Comparison of ENCODE assay signal across 8 mouse cellular contexts in genomic region chr12:54489675-54490074, GRCm38 (mm10).
DNase-seq lines count a peak whose midpoint lies in the region; ATAC-seq and TF ChIP-seq lines count a peak whose summit lies in the region.

No protein-coding gene starts in this region.

- DNase-seq in urinary bladder, adult 18-20 months (ENCODE audit: low spot score in 2 of 2): peak; percentile 31 to 55
- no peak for DNase-seq in urinary bladder, postnatal 10 days (ENCODE audit: low spot score)
- DNase-seq in embryonic facial prominence, embryonic 11.5 days (ENCODE audit: low spot score): peak; percentile 85
- DNase-seq in heart, adult 2 months: peak; percentile 75 to 79
- DNase-seq in kidney, adult 18-20 months: peak; percentile 84
- peak; percentile 66 for DNase-seq in left cerebral cortex, postnatal 4 days
- DNase-seq in midbrain, postnatal 0 days (ENCODE audit: low spot score): peak; percentile 84

- no peak for TF ChIP-seq POLR2A in heart, adult 2 months (IDR thresholded peaks at IDR 0.05; ENCODE audit: insufficient read depth, low read depth, low read length)

- no peaks in the 10 kb centered on the region for H3K27me3 ChIP-seq in embryonic facial prominence, embryonic 11.5 days (ENCODE audit: control insufficient read depth, insufficient read depth, low read length)
- no peaks in the 10 kb centered on the region for H3K27me3 ChIP-seq in heart, adult 2 months (ENCODE audit: control insufficient read depth, insufficient read depth, low read length)
- peaks cover 3% of the 10 kb centered on the region; the same call in 1 of the 2 replicates for H3K27me3 ChIP-seq in midbrain, postnatal 0 days (ENCODE audit: insufficient read depth, low read length)
- H3K27me3 ChIP-seq in stomach, embryonic 15.5 days (replicated peaks): no peaks in the 10 kb centered on the region

- no peaks in the 10 kb centered on the region for H3K9me3 ChIP-seq in embryonic facial prominence, embryonic 11.5 days (replicated peaks; ENCODE audit: control insufficient read depth, low read length)
- no peaks in the 10 kb centered on the region for H3K9me3 ChIP-seq in midbrain, postnatal 0 days (ENCODE audit: low read length)
- no peaks in the 10 kb centered on the region for H3K9me3 ChIP-seq in stomach, embryonic 15.5 days

- ATAC-seq in embryonic facial prominence, embryonic 11.5 days (replicated peaks; ENCODE audit: insufficient number of reproducible peaks, low FRiP score, low TSS enrichment, low read depth): no peak
- no peak for ATAC-seq in midbrain, postnatal 0 days (ENCODE audit: low FRiP score)
- ATAC-seq in stomach, embryonic 15.5 days (ENCODE audit: insufficient read depth, low FRiP score, low read depth): peak; percentile 76; the same call in 1 of the 2 replicates

- no peaks in the 10 kb centered on the region for H3K79me2 ChIP-seq in heart, adult 2 months (replicated peaks; ENCODE audit: control insufficient read depth, insufficient read depth, low read length)

- no peak overlapping the region for H3K27ac ChIP-seq in embryonic facial prominence, embryonic 11.5 days (replicated peaks; ENCODE audit: low read depth, low read length)
- peak overlapping the region; percentile 21; the same call in 1 of the 2 replicates for H3K27ac ChIP-seq in heart, adult 2 months
- no peak overlapping the region for H3K27ac ChIP-seq in midbrain, postnatal 0 days (ENCODE audit: low read depth, low read length)
- H3K27ac ChIP-seq in stomach, embryonic 15.5 days: no peak overlapping the region

- H3K36me3 ChIP-seq in embryonic facial prominence, embryonic 11.5 days (replicated peaks; ENCODE audit: control insufficient read depth, insufficient read depth, low read depth, low read length): no peaks in the 10 kb centered on the region
- H3K36me3 ChIP-seq in heart, adult 2 months (ENCODE audit: control insufficient read depth, insufficient read depth, low read length): no peaks in the 10 kb centered on the region
- no peaks in the 10 kb centered on the region for H3K36me3 ChIP-seq in midbrain, postnatal 0 days (ENCODE audit: insufficient read depth, low read length)
- no peaks in the 10 kb centered on the region for H3K36me3 ChIP-seq in stomach, embryonic 15.5 days

- H3K4me3 ChIP-seq in embryonic facial prominence, embryonic 11.5 days (ENCODE audit: low read depth, low read length): no peak overlapping the region
- peak overlapping the region; percentile 16; the same call in 1 of the 2 replicates for H3K4me3 ChIP-seq in heart, adult 2 months
- H3K4me3 ChIP-seq in midbrain, postnatal 0 days (ENCODE audit: low read depth, low read length): no peak overlapping the region
- H3K4me3 ChIP-seq in stomach, embryonic 15.5 days (replicated peaks): no peak overlapping the region

- H3K4me2 ChIP-seq in embryonic facial prominence, embryonic 11.5 days (ENCODE audit: low read depth, low read length): no peak overlapping the region
- peak overlapping the region; percentile 22; the same call in 1 of the 2 replicates for H3K4me2 ChIP-seq in midbrain, postnatal 0 days (ENCODE audit: low read depth, low read length, poor library complexity, severe bottlenecking)
- 0 out of 2 replicates have a peak overlapping the region, but pooled peaks have one; percentile 25 for H3K4me2 ChIP-seq in stomach, embryonic 15.5 days

- WGBS in embryonic facial prominence, embryonic 11.5 days: 5% methylated on average over 8 of the region's 8 CpGs
- WGBS in heart, adult 2 months: under 1% methylated on average over 8 of the region's 8 CpGs
- 3% methylated on average over 8 of the region's 8 CpGs for WGBS in midbrain, postnatal 0 days
- WGBS in stomach, embryonic 15.5 days: 3% methylated on average over 8 of the region's 8 CpGs

- intact Hi-C loops in heart, adult 2 months (cut with DNase I): loop anchor here (2.0 to 5.0 kb wide), 4 partner anchors 58 to 391 kb away; partner anchors contain the start of gene Egln3
- intact Hi-C loops in left cerebral cortex, postnatal 4 days (cut with DNase I): loop anchor here (10.0 kb wide), 2 partner anchors 285 to 385 kb away; partner anchors contain the start of gene Egln3

- peak; percentile 93 for TF ChIP-seq CTCF in heart, adult 2 months (IDR thresholded peaks at IDR 0.05)
- peak; percentile 90 for TF ChIP-seq CTCF in midbrain, postnatal 0 days (IDR thresholded peaks at IDR 0.05)

- no peaks in the 10 kb centered on the region for H3K4me1 ChIP-seq in embryonic facial prominence, embryonic 11.5 days (ENCODE audit: control insufficient read depth, insufficient read depth, low read length)
- peaks cover 1% of the 10 kb centered on the region; the same call in 1 of the 2 replicates for H3K4me1 ChIP-seq in heart, adult 2 months (ENCODE audit: control insufficient read depth, insufficient read depth, low read length)
- H3K4me1 ChIP-seq in midbrain, postnatal 0 days (ENCODE audit: insufficient read depth, low read length): no peaks in the 10 kb centered on the region
- H3K4me1 ChIP-seq in stomach, embryonic 15.5 days: 0 out of 2 replicates have a peak, but pooled peaks cover 6% of the 10 kb centered on the region

- H3K9ac ChIP-seq in embryonic facial prominence, embryonic 11.5 days (replicated peaks; ENCODE audit: low read length): no peak overlapping the region
- peak overlapping the region; percentile 36 for H3K9ac ChIP-seq in heart, adult 2 months (ENCODE audit: low read depth, low read length)
- no peak overlapping the region for H3K9ac ChIP-seq in midbrain, postnatal 0 days (replicated peaks; ENCODE audit: low read length, poor library complexity, severe bottlenecking)
- H3K9ac ChIP-seq in stomach, embryonic 15.5 days: no peak overlapping the region

- peak; percentile 83 for TF ChIP-seq EP300 in heart, adult 2 months (IDR thresholded peaks at IDR 0.05; ENCODE audit: insufficient read depth, low read depth, low read length)
